In genomic region chr5:132436901-132437300, GRCm38 (mm10) we compare ENCODE assay signal across 12 mouse cellular contexts.
DNase-seq lines count a peak whose midpoint lies in the region; ATAC-seq and TF ChIP-seq lines count a peak whose summit lies in the region.
"Had no signal": no experiment of that assay in that cellular context is flagged by ENCODE, and none has a peak within 500 bp of the region (broad histone marks: within the 10 kb centered on the region; RNA-seq: fewer than 3 reads in every experiment).

No protein-coding gene starts in this region.

- no peak overlapping the region for H3K4me3 ChIP-seq in hindbrain, postnatal 0 days (ENCODE audit: low read length)
- no peak overlapping the region for H3K4me3 ChIP-seq in hindbrain, embryonic 10.5 days
- H3K4me3 ChIP-seq in lung, adult 2 months (replicated peaks; ENCODE audit: extremely low read depth, low read depth, low read length), result no peak overlapping the region
- H3K4me3 ChIP-seq: embryonic facial prominence, embryonic 15.5 days had no signal

- no peaks in the 10 kb centered on the region for H3K36me3 ChIP-seq in hindbrain, postnatal 0 days (ENCODE audit: insufficient read depth, low read length)
- H3K36me3 ChIP-seq in hindbrain, embryonic 10.5 days, result no peaks in the 10 kb centered on the region
- H3K36me3 ChIP-seq: embryonic facial prominence, embryonic 15.5 days; heart, embryonic 15.5 days had no signal

- no peak for TF ChIP-seq POLR2A in lung, adult 2 months (IDR thresholded peaks at IDR 0.05; ENCODE audit: borderline replicate concordance, extremely low read depth, low read depth, low read length)

- H3K4me2 ChIP-seq in hindbrain, postnatal 0 days (ENCODE audit: low read depth, low read length), result no peak overlapping the region
- H3K4me2 ChIP-seq: embryonic facial prominence, embryonic 15.5 days had no signal

- no peak overlapping the region for H3K9ac ChIP-seq in hindbrain, postnatal 0 days (replicated peaks; ENCODE audit: low read length)
- H3K9ac ChIP-seq: embryonic facial prominence, embryonic 15.5 days; heart, embryonic 15.5 days had no signal

- 0 out of 2 replicates have a peak, but pooled peaks cover 2% of the 10 kb centered on the region for H3K4me1 ChIP-seq in hindbrain, postnatal 0 days (ENCODE audit: insufficient read depth, low read length)
- peaks cover 17% of the 10 kb centered on the region for H3K4me1 ChIP-seq in hindbrain, embryonic 10.5 days (replicated peaks)
- H3K4me1 ChIP-seq in lung, adult 2 months (ENCODE audit: control insufficient read depth, insufficient read depth, low read length), result no peaks in the 10 kb centered on the region

- no peak for ATAC-seq in hindbrain, postnatal 0 days
- ATAC-seq in cerebellum, adult (ENCODE audit: insufficient number of reproducible peaks, low FRiP score, low TSS enrichment), result no peak
- ATAC-seq in CD4-positive, CD25-positive, alpha-beta regulatory T cell, adult 4 months, result no peak
- ATAC-seq: midbrain, embryonic 16.5 days had no signal

- no peaks in the 10 kb centered on the region for H3K9me3 ChIP-seq in hindbrain, postnatal 0 days (ENCODE audit: low read length)
- no peaks in the 10 kb centered on the region for H3K9me3 ChIP-seq in hindbrain, embryonic 10.5 days
- H3K9me3 ChIP-seq: embryonic facial prominence, embryonic 15.5 days; heart, embryonic 15.5 days had no signal

- no peaks in the 10 kb centered on the region for H3K27me3 ChIP-seq in hindbrain, postnatal 0 days (ENCODE audit: insufficient read depth, low read length)
- no peaks in the 10 kb centered on the region for H3K27me3 ChIP-seq in hindbrain, embryonic 10.5 days (ENCODE audit: insufficient read depth, poor library complexity, severe bottlenecking)
- H3K27me3 ChIP-seq: embryonic facial prominence, embryonic 15.5 days; heart, embryonic 15.5 days had no signal

- WGBS in hindbrain, postnatal 0 days, result 44% methylated on average over 1 of the region's 1 CpGs
- 80% methylated on average over 1 of the region's 1 CpGs for WGBS in hindbrain, embryonic 10.5 days
- 19% methylated on average over 1 of the region's 1 CpGs for WGBS in lung, adult 2 months

- peak; percentile 65 for DNase-seq in hindbrain, postnatal 0 days (ENCODE audit: low spot score)
- DNase-seq in hindbrain, embryonic 10.5 days (ENCODE audit: low spot score), result no peak
- peak; percentile 81 for DNase-seq in adipocyte (ENCODE audit: low spot score)
- DNase-seq in gonadal fat pad, adult 2 months (ENCODE audit: low read depth), result peak; percentile 100
- peak; percentile 11 for DNase-seq in lung, adult 2 months
- no peak for DNase-seq in left cerebral cortex, adult 18-20 months (ENCODE audit: low spot score in 2 of 2)
- DNase-seq: right cerebral cortex, postnatal 14 days had no signal

- no peak overlapping the region for H3K27ac ChIP-seq in hindbrain, postnatal 0 days
- no peak overlapping the region for H3K27ac ChIP-seq in hindbrain, embryonic 10.5 days
- H3K27ac ChIP-seq: embryonic facial prominence, embryonic 15.5 days had no signal

- TF ChIP-seq CTCF in hindbrain, postnatal 0 days (IDR thresholded peaks at IDR 0.05; ENCODE audit: low read depth), result no peak
- TF ChIP-seq CTCF in lung, adult 2 months (IDR thresholded peaks at IDR 0.05; ENCODE audit: insufficient read depth, low read length), result no peak

Comparison
In these comparisons a context has a peak if more than half of its experiments do, and no peak if none do; other contexts are left out.
1. DNase-seq: peak in hindbrain, postnatal 0 days (single experiment), adipocyte (single experiment), gonadal fat pad, adult 2 months (single experiment) and lung, adult 2 months (single experiment); none in hindbrain, embryonic 10.5 days (single experiment) and left cerebral cortex, adult 18-20 months (0 of 2).